Mouse (Mus musculus): ENCODE measurements around the gene Gm20388. TPM values are rescaled to one million over a fixed set of nuclear protein-coding genes. Genes with fewer than 3 reads are reported as not detected.

Gm20388 gene
- total RNA-seq, 2 experiments from 2014 or later, result 18.6 TPM; not detected in 1

GRCm38 (mm10) chr8:120632969-120633664 is 722.5 kb downstream of the Gm20388 start:
- intact Hi-C loops (cut with DNase I), result no loop called here

DNA sequence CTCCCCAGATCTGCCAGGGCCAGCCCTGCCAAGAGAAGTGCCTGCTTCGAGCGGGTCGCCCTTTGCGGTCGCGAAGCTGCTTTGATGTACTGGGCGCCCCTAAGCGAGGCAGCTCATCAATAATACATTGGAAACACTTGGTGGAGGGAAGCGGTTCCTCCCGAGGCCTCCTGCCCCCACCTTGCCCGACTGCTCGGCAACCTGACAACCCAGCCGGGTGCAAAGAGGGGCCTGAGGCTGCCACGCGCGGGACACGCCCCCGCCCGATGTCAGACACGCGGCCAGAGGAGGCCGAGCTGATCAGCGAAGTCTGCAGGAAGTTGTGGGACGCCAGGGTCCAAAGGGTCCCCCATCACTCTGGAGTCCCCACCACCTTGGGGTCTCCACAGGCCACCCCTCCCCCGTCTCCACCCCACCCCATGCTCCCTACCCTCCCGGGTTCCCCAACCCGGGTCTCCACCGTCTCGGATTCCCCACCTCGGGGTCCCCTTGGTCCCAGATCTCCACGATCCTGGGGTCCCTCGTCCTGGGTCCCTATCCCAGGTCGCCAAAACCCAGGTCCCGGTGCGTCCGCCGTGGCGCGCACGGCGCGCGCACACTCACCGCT is 723.1 kb downstream of the Gm20388 start:
- intact Hi-C loops (cut with DNase I), result no loop called here
- DNase-seq (ENCODE audit: low spot score in 2 of 2), result no peak

More at GRCm38 (mm10) chr8:120632969-120633664, 722.5 kb downstream of the Gm20388 start:
- no peak for DNase-seq (ENCODE audit: low spot score in 2 of 2)

- intact Hi-C loops (cut with DNase I), result no loop called here
- peak; percentile 20 to 36 for DNase-seq (ENCODE audit: low spot score in 2 of 2)
Measured at GRCm38 (mm10) chr8:120634329-120634839, 723.7 kb downstream of the Gm20388 start.

GRCm38 (mm10) chr8:120641245-120641644 is 730.6 kb downstream of the Gm20388 start:
- no peak for DNase-seq (ENCODE audit: low spot score in 2 of 2)
- intact Hi-C loops (cut with DNase I), result no loop called here

GRCm38 (mm10) chr8:120642031-120642662 is 731.5 kb downstream of the Gm20388 start:
- intact Hi-C loops (cut with DNase I), result no loop called here
- DNase-seq (ENCODE audit: low spot score in 2 of 2), result no peak

DNA sequence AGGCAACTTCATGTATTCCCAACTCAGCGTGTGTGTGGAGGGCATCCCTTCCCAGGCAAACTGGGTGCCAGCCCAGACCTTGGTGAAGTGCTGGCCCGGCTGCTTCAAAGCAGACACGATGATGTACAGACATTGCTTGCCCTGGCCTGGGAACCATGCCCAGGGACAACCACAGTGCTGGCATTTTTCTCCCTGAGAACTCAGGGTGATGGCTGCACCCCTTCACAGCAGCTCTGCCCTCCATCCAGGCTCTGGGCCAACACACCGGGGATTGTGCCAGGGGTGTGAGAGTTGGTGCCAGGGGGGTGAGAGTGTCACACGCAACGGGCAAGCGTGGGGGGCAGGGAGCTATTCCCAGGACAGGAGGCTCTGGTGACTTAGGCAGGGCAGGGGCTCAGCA is 734.0 kb downstream of the Gm20388 start:
- DNase-seq (ENCODE audit: low spot score in 2 of 2), result peak; percentile 55 to 73
- intact Hi-C loops (cut with DNase I), result no loop called here

GRCm38 (mm10) chr8:120647532-120647931 is 736.9 kb downstream of the Gm20388 start, which contains the start of gene 1190005I06Rik:
Gene 1190005I06Rik, minus strand, starts transcription at chr8:120647632.
- intact Hi-C loops (cut with DNase I), result no loop called here
- no peak for DNase-seq (ENCODE audit: low spot score in 2 of 2)

DNA sequence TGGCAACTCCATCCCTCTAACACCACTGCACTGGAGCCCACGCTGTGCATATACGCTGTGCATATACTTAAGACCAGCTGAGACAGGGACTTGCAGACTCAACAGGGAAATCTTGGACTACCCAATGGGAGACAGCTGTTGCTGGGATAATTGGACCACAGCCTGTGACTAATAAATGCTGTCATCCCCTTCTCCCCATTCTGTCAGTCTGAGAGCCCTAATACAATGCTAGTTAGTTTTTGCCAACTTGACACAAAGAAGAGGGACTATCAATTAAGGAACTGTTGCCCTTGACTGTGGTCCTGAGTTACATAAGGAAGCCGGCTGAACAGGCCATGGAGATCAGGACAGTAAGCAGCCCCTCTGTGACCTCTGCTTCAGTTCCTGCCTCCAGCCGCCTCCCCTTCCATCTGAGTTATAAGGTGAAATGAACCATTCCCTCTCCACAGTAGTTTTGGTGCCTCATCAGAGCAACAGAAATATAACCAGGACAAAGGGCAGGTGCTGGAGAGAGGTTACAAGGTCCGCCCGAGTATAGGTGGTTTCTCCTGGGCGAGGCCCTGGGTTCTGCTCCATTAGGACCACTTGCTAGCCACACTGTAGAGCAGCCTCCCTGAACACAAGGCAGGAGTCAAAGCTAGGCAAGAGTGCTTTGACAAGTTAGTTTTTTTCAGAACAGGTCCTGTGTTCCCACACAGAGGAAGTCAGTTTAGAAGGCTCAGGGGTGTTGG is 745.8 kb downstream of the Gm20388 start:
- DNase-seq (ENCODE audit: low spot score in 2 of 2), result no peak
- intact Hi-C loops (cut with DNase I), result no loop called here

DNA sequence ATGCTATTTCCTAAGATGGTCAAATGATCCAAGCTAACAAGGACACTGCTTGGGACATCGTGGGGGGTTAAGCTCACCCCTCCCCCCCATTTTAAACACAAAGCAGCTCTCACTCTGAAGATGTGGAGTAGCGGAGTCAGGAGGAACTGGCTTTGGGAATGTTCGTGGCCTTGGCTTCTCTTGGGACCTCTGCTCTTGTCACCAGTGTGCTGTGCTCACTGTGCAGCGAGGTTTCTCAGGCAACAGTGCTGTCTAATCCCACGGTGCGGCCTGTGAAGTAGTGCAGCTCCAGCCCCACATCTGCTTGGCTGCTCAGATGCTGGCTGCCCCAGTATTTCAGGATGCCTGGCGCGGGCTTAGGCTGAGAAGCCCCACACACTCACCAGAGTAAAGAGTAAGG is 746.8 kb downstream of the Gm20388 start:
- DNase-seq (ENCODE audit: low spot score in 2 of 2), result no peak
- intact Hi-C loops (cut with DNase I), result no loop called here

DNA sequence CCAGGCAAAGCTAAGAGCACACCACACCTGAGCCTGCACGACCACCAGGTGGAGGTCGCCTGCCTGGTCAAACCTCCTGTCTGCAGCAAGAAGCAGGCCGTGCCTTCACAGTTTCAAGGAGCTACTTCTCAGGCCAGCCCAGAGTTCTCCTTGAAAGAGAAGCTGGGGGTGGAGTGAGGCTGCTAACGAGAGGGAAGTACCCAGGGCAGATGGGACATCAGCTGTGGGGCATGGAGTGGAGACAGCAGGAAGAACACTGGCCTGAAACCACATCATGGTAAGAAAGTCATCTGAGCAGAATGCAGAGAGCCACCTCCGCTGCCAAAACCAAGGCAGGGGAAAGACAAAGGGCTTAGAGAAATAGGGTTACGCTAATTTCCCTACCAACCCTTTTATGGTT is 753.9 kb downstream of the Gm20388 start:
- DNase-seq (ENCODE audit: low spot score in 2 of 2), result no peak
- intact Hi-C loops (cut with DNase I), result no loop called here

GRCm38 (mm10) chr8:120665726-120666455 is 755.2 kb downstream of the Gm20388 start:
- no peak for DNase-seq (ENCODE audit: low spot score in 2 of 2)
- intact Hi-C loops (cut with DNase I), result no loop called here

DNA sequence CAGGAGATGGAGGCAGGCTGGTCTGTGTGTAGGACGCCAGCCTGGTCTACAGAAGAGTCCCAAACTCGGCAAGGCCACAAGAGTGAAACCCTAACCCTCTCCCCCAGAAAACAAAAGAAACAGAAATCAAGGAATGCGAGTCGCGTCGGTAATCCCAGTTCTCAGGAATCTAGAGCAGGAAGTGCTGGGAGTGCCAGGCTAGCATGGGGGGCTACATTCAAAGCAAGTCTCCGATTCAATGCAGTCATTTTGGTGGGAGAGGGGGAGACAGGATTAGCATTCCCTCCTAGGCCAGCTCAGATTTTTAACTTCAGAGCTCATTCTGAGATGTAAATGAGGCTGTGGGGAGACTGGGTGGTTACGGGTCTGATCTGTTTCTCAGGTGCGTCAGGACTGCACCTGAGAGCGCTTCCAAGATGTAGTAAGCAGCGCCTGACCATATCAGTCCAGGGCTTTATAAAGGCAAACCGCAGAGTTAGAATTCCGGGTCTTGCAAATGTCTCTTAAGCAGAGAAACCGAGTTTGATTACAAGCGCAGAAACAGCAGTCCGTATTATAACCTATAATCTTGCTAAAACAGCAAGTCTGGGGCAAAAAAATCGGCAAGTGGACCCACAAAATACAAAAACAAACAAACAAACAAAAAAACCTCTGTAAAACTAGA is 756.3 kb downstream of the Gm20388 start:
- intact Hi-C loops (cut with DNase I), result no loop called here
- no peak for DNase-seq (ENCODE audit: low spot score in 2 of 2)

GRCm38 (mm10) chr8:120667561-120668373 is 757.1 kb downstream of the Gm20388 start, which contains the start of the genes Gm27021 and Cox4i1:
Gene Gm27021, minus strand, starts transcription at chr8:120668079.
Gene Cox4i1, plus strand, starts transcription at chr8:120668222.
- intact Hi-C loops (cut with DNase I), result no loop called here
- peak; percentile 90 to 91 for DNase-seq (ENCODE audit: low spot score in 2 of 2)

DNA sequence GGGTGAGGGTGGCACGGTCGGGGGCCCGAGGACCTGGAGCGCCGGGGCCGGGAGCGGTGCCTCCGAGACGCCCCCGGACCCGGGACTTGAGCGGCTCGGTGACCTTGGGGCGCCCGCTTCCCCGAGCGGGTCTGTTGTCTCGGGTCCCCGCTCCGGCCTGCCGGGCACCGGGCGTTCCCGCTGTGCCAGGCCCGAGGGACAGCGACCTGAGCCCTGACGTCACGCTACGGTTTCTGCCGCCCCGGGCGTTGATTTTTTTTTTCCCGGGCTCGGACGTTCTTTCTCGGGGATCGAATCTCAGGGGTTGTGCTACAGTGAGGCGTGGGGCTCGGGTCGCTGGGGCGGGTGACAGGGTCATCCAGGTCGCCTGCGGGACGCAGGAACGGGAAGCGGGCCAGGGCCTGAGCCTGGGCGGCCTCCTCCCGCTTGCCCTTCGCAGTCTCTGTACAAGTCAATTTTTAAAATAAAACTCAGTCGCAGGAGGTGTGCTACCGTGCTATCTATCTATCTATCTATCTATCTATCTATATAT is 757.8 kb downstream of the Gm20388 start, which contains the start of gene Emc8:
Gene Emc8, minus strand, starts transcription at position 200 of the 532 bp plus-strand sequence.
- intact Hi-C loops (cut with DNase I), result no loop called here
- no peak for DNase-seq (ENCODE audit: low spot score in 2 of 2)

GRCm38 (mm10) chr8:120671775-120672174 is 761.1 kb downstream of the Gm20388 start:
- no peak for DNase-seq (ENCODE audit: low spot score in 2 of 2)
- intact Hi-C loops (cut with DNase I), result loop anchor here (10.0 kb wide), 1 partner anchor 893 kb away; no protein-coding TSS in a partner anchor

- no peak for DNase-seq (ENCODE audit: low spot score in 2 of 2)
- intact Hi-C loops (cut with DNase I), result loop anchor here (10.0 kb wide), 1 partner anchor 892 kb away; no protein-coding TSS in a partner anchor
Measured at GRCm38 (mm10) chr8:120672626-120673229, 762.1 kb downstream of the Gm20388 start.

- DNase-seq (ENCODE audit: low spot score in 2 of 2), result peak in 1 of 2 experiments; percentile 62
Measured at GRCm38 (mm10) chr8:120673298-120673697, 762.7 kb downstream of the Gm20388 start.

More at GRCm38 (mm10) chr8:120673298-120673697, 762.7 kb downstream of the Gm20388 start:
- intact Hi-C loops (cut with DNase I), result loop anchor here (10.0 kb wide), 1 partner anchor 892 kb away; no protein-coding TSS in a partner anchor
